Mouse (Mus musculus) small intestine, adult 2 months (tissue): ENCODE measurements around the gene Gipc1. TPM values are rescaled to one million over a fixed set of nuclear protein-coding genes. Genes with fewer than 3 reads are reported as not detected.

Source experiments
- H3K27ac ChIP-seq: fragments of 200-500 bp; 2 replicates; pipeline ENCODE4 v1.5.1; 2012; ENCODE audit warnings: low read depth, low read length, control low read depth, inconsistent platforms; ENCODE audit not compliant: insufficient read depth
- H3K27me3 ChIP-seq: fragments of 200-500 bp; 2 replicates; pipeline ENCODE4 v1.6.1; 2012; ENCODE audit warnings: mild to moderate bottlenecking, moderate library complexity, low read length, inconsistent platforms; ENCODE audit not compliant: control insufficient read depth, insufficient read depth
- H3K36me3 ChIP-seq: fragments of 200-500 bp; 2 replicates; pipeline ENCODE4 v1.6.1; 2012; ENCODE audit warnings: mild to moderate bottlenecking, low read length, control low read depth, inconsistent platforms; ENCODE audit not compliant: control insufficient read depth, insufficient read depth
- H3K4me1 ChIP-seq: fragments of 200-500 bp; 2 replicates; pipeline ENCODE4 v1.6.1; 2012; ENCODE audit warnings: low read length, inconsistent platforms, mixed read lengths; ENCODE audit not compliant: control insufficient read depth, insufficient read depth, insufficient read length
- H3K4me3 ChIP-seq: fragments of 200-500 bp; 2 replicates; pipeline ENCODE4 v1.5.1; 2012; ENCODE audit warnings: low read depth, mild to moderate bottlenecking, control low read depth, inconsistent platforms, low read length, moderate library complexity
- CTCF ChIP-seq: fragments of 200-500 bp; IDR thresholded peaks from 2 replicates; pipeline ENCODE4 v1.5.1; 2012; ENCODE audit warnings: low read depth, mild to moderate bottlenecking, control low read depth, inconsistent platforms, low read length, moderate library complexity, mixed read lengths; ENCODE audit not compliant: insufficient replicate concordance, insufficient read length; ENCODE audit errors: extremely low read depth
- POLR2A ChIP-seq: fragments of 200-500 bp; IDR thresholded peaks from 2 replicates; pipeline ENCODE4 v1.6.1; 2012; ENCODE audit warnings: low read depth, mild to moderate bottlenecking, control low read depth, inconsistent platforms, low read length, moderate library complexity
- WGBS: fragments of 180-500 bp; shearing (Covaris S2); methylation state at CpG from one replicate; pipeline ENCODE4 v1.1.7; 2018; 5-methylcytosine and 5-hydroxymethylcytosine counted together
- polyA plus RNA-seq: library from polyadenylated mRNA; depleted of rRNA; stranded (reverse); fragments of >200 nt; gene quantifications from 2 replicates; pipeline ENCODE4 v1.2.3, GENCODE M21; 2012

Gene Gipc1
- polyA plus RNA-seq, 1 experiment = 35.5 TPM

DNA sequence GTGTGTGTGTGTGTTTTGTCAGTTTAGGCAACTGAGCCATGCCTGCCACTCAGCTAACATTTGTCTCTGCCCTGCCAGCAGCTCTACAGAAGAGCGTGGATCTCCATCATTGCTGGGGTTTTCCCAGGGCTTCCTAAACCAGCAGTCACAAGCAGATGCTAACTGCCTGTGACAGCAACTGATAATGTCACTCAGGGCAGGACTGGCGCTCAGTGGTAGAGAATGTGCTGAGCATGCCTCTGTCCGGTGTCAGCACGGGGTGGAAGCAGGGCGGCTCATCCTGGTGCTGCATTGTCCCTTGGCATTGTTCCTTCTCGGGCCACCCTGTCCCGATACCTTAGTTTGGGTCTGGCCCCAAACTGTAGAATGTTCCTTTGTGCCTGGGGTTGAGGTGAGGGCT lies 28.9 kb upstream of the Gipc1 start:
- TF ChIP-seq CTCF (no peak), POLR2A (no peak)
- Histone ChIP-seq H3K27me3 (no peaks in the 10 kb centered on the region), H3K36me3 (no peaks in the 10 kb centered on the region), H3K4me3 (no peak overlapping the region), H3K27ac (no peak overlapping the region), H3K4me1 (peaks cover 2% of the 10 kb centered on the region)
- 91% methylated on average over 7 of the region's 7 CpGs for WGBS

DNA sequence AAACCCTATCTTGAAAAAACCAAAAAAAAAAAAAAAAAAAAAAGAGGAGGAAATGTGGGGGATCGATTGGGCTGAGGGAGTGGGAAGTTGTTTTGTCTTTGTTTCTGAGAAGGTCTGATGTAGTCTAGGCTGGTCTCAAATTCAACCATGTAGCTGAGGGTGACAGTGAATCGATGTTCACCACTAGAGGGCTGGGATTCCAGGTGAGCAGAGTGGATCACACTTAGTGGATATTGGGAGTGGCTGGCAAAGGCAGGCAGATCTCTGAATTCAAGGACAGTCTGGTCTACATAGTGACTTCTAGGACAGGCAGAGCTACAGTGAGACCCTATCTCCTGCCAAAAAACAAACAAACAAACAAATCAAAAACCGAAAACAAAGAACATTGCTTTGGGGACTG lies 27.7 kb upstream of the Gipc1 start:
- no peak overlapping the region for H3K4me3 ChIP-seq
- H3K27me3 ChIP-seq = no peaks in the 10 kb centered on the region
- H3K36me3 ChIP-seq = no peaks in the 10 kb centered on the region
- peaks cover 2% of the 10 kb centered on the region for H3K4me1 ChIP-seq
- TF ChIP-seq POLR2A (no peak), CTCF (peak; percentile 54; the same call in 1 of the 2 replicates)
- no peak overlapping the region for H3K27ac ChIP-seq
- WGBS = 27% methylated on average over 3 of the region's 3 CpGs

DNA sequence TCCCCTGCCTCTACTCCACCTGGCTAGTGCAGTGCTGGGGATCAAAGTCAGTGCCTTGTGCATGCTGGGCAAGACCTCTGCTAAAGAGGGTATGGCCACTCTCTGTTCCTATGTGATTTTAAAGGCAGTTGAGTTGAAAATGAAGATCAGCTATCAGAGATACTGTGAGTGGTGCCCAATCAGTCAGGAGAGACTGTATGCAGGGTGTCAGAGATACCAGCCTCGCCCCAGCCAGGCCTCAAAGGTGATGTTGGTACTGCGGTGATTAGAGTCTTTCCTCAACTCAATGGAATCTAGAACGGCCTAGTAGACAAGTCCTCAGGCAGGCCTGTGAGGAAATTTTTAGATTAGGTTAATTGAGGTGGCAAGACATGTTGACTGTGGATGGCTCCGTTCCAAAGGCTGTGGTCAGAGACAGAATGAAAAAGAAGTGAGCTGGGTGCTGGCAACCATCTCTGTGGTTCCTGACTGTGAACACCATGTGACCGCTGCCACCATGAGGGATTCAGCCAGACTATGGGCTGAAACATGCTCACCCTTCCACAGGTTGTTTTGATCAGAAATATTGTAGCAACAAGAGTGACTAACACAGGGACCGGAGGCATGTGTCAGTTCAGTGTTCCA lies 26.7 kb upstream of the Gipc1 start:
- H3K36me3 ChIP-seq = no peaks in the 10 kb centered on the region
- WGBS = 80% methylated on average over 6 of the region's 6 CpGs
- H3K4me3 ChIP-seq = no peak overlapping the region
- no peak for TF ChIP-seq POLR2A
- H3K27me3 ChIP-seq = no peaks in the 10 kb centered on the region
- H3K27ac ChIP-seq = no peak overlapping the region
- H3K4me1 ChIP-seq = peaks cover 2% of the 10 kb centered on the region

DNA sequence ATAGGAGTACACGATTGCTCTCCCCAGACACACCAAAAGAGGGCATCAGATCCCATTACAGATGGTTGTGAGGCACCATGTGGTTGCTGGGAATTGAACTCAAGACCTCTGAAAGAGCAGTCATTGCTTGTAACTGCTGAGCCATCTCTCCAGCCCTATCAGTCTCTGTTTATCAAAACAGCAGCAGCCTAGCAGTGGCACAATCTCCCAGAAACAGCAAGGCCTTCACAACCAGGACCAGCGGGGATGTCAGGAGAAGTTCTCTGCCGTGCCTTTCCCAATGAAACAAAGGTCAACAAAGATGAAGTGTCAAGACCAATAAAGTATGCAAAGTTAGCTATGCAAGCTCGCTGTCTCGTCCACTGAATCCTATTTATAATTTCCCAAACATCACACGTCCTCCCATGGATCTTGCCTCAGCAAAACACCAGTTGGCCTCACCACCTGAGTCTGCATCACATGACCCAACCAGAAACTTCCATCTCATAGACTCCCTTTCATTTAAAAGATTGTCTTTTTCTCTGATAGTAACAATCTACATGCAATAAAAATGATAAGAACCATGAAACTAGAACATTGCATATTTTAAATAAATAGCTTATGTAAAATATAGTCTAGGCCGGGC lies 20.3 kb upstream of the Gipc1 start:
- no peak for TF ChIP-seq CTCF
- TF ChIP-seq POLR2A = no peak
- Histone ChIP-seq H3K27me3 (no peaks in the 10 kb centered on the region), H3K27ac (no peak overlapping the region), H3K4me3 (no peak overlapping the region), H3K4me1 (no peaks in the 10 kb centered on the region), H3K36me3 (no peaks in the 10 kb centered on the region)
- 64% methylated on average over 7 of the region's 7 CpGs for WGBS

DNA sequence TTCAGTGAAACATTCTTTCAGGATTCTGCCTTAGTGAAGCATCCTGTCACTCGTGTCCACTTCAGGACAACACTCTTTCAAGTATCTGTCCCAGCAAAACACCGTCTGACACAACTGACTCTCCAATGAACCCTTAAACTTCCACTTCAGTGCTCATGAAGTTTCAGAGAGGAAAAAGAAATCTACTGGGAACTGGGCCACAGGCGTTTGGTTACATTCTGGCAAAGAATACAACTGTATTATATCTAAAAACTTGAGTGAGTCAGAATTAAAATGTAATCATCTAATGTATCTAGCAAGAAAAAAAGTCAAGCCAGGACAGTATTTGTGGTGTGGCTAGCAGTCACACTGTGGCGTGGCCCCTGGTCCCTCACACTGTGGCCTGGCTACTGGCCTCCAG lies 13.6 kb upstream of the Gipc1 start:
- TF ChIP-seq POLR2A = no peak
- no peak for TF ChIP-seq CTCF
- H3K27me3 ChIP-seq = no peaks in the 10 kb centered on the region; the same call in 1 of the 2 replicates
- H3K4me3 ChIP-seq = no peak overlapping the region
- WGBS = 72% methylated on average over 4 of the region's 4 CpGs
- H3K36me3 ChIP-seq = no peaks in the 10 kb centered on the region
- H3K27ac ChIP-seq = no peak overlapping the region
- H3K4me1 ChIP-seq = no peaks in the 10 kb centered on the region

DNA sequence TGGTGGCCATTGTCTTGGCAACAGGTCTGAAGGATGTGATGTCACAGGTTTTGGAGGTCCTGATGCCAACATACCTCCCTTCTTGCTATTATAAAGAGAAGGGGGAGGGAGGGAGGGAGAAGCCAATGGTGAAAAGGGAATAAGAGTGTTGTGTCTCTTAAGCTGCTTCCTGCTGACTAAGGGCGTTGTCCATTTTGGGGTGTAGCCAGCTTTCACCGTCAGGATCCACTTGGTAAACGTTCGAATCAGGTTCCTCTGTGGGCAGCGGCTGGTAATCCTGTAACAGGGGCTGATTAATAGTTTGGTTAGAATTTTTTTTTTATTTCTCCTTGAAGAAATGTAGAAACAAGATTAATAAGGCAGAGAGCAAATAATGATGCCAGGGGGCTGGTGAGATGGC lies 12.8 kb upstream of the Gipc1 start:
- Histone ChIP-seq H3K4me3 (no peak overlapping the region), H3K27me3 (no peaks in the 10 kb centered on the region; the same call in 1 of the 2 replicates), H3K4me1 (no peaks in the 10 kb centered on the region), H3K27ac (no peak overlapping the region), H3K36me3 (no peaks in the 10 kb centered on the region)
- WGBS = 24% methylated on average over 5 of the region's 5 CpGs
- TF ChIP-seq CTCF = no peak
- TF ChIP-seq POLR2A = no peak

DNA sequence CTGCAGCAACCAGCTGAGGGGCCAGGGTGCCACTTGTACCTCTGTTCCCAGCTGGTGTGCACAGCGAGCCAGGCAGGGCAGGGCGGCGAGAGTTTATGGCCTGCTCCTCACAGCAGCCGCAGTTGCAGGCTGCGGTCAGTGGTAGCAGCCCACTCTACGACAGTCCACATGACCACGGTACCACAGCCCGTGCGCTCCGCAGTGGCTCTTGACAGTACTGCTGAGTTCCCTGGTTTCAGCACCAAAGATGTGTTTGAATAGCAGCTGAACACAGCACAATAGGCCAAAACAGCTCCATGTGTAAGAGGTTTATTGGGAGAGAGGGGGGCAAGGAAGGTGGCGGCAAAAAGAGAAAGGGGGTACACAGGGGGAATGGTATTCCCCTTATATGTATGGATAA lies 5.0 kb upstream of the Gipc1 start:
- Histone ChIP-seq H3K4me1 (peaks cover 3% of the 10 kb centered on the region; the same call in 1 of the 2 replicates), H3K36me3 (no peaks in the 10 kb centered on the region), H3K27me3 (no peaks in the 10 kb centered on the region; the same call in 1 of the 2 replicates), H3K4me3 (no peak overlapping the region), H3K27ac (no peak overlapping the region)
- TF ChIP-seq CTCF (no peak), POLR2A (no peak)
- 96% methylated on average over 11 of the region's 11 CpGs for WGBS
